Mouse (Mus musculus) stomach, postnatal 0 days (tissue): ENCODE measurements around the gene Vmn1r192. TPM values are rescaled to one million over a fixed set of nuclear protein-coding genes. Genes with fewer than 3 reads are reported as not detected.
"Not testable (repeated sequence)": the region's sequence is repeated elsewhere in the genome, so short reads cannot be mapped to it uniquely, and the experiment has no call there.

Experiments
- ATAC-seq: fragments of 200-750 bp; cut with Nextera tagmentation; 2 replicates; pipeline ENCODE4 v1.8.0; 2017; ENCODE audit not compliant: low FRiP score, low TSS enrichment
- DNase-seq: peaks from one replicate; pipeline ENCODE4 v3.0.0-alpha.2; 2016; ENCODE audit warnings: low spot score
- H3K27ac ChIP-seq: fragments of 300-500 bp; sonication (generic); replicated peaks from 2 replicates; pipeline ENCODE4 v1.5.1; 2014; ENCODE audit warnings: mild to moderate bottlenecking, control low read depth
- H3K27me3 ChIP-seq: fragments of 300-500 bp; sonication (generic); 2 replicates; pipeline ENCODE4 v1.6.1; 2014; ENCODE audit warnings: low read length; ENCODE audit not compliant: control insufficient read depth, insufficient read depth
- H3K36me3 ChIP-seq: fragments of 300-500 bp; sonication (generic); 2 replicates; pipeline ENCODE4 v1.6.1; 2014; ENCODE audit warnings: low read length, mixed read lengths; ENCODE audit not compliant: control insufficient read depth, insufficient read depth
- H3K4me1 ChIP-seq: fragments of 300-500 bp; sonication (generic); replicated peaks from 2 replicates; pipeline ENCODE4 v1.6.1; 2014; ENCODE audit warnings: antibody characterized with exemption; ENCODE audit not compliant: control insufficient read depth, insufficient read depth
- H3K4me2 ChIP-seq: fragments of 300-500 bp; sonication (generic); replicated peaks from 2 replicates; pipeline ENCODE4 v1.6.1; 2014; ENCODE audit warnings: low read depth, mild to moderate bottlenecking, control low read depth, moderate library complexity
- H3K4me3 ChIP-seq: fragments of 300-500 bp; sonication (generic); 2 replicates; pipeline ENCODE4 v1.5.1; 2014; ENCODE audit warnings: low read depth, low read length, control low read depth
- H3K9ac ChIP-seq: fragments of 300-500 bp; sonication (generic); 2 replicates; pipeline ENCODE4 v1.6.1; 2014; ENCODE audit warnings: mild to moderate bottlenecking, low read length, control low read depth, mixed read lengths
- H3K9me3 ChIP-seq: fragments of 300-500 bp; sonication (generic); 2 replicates; pipeline ENCODE4 v1.6.1; 2016; ENCODE audit warnings: low read length; ENCODE audit not compliant: control insufficient read depth
- CTCF ChIP-seq: IDR thresholded peaks from 2 replicates; pipeline ENCODE4 v1.5.1; 2016; ENCODE audit warnings: antibody characterized with exemption, low read depth, mild to moderate bottlenecking, moderate library complexity
- EP300 ChIP-seq: optimal IDR thresholded peaks from 2 replicates; pipeline ENCODE3; 2016; ENCODE audit warnings: antibody characterized with exemption
- WGBS: fragments of 180-500 bp; shearing (Covaris S2); extraction: QIAGEN DNeasy Blood & Tissue Kit; methylation state at CpG from one replicate; pipeline ENCODE4 v1.1.7; 2014; 5-methylcytosine and 5-hydroxymethylcytosine counted together
- polyA plus RNA-seq: library from polyadenylated mRNA; unstranded; fragments of >200 nt; fragmentation: Nextera tagmentation; extraction: Ambion mirVana; gene quantifications from 2 replicates; pipeline ENCODE4 v1.2.1, GENCODE M21; 2015

The Vmn1r192 gene
- polyA plus RNA-seq, result not detected in 2 replicates

DNA sequence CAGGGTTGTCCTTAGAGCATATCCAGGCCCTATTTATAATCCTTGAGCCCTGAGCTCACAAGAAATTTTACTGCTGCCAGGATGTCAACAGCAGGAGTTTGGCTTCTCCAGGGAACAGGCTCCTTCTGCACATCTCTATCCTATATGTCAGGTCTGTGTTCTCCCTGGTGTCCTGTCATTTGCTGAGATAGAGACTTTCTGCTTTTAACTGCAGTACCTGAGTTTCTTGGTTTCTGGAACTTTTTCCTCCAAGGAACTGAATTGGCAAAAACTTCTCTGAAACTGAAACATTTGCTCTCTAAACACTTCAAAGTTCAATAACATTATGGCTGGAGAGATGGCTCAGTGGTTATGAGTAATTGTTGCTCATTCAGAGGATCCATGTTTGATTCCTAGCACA, at the start of gene Vmn1r192:
Gene Vmn1r192, minus strand, starts transcription at position 101 of the 400 bp plus-strand sequence.
- Histone ChIP-seq H3K36me3 (no peaks in the 10 kb centered on the region), H3K27me3 (no peaks in the 10 kb centered on the region), H3K27ac (no peak within 1 kb of the TSS), H3K4me3 (no peak within 1 kb of the TSS), H3K9ac (no peak within 1 kb of the TSS), H3K9me3 (no peaks in the 10 kb centered on the region), H3K4me2 (no peak within 1 kb of the TSS), H3K4me1 (no peaks in the 10 kb centered on the region)
- ATAC-seq, result no peak
- no peak for DNase-seq
- no peak for TF ChIP-seq CTCF
- no peak for TF ChIP-seq EP300

DNA sequence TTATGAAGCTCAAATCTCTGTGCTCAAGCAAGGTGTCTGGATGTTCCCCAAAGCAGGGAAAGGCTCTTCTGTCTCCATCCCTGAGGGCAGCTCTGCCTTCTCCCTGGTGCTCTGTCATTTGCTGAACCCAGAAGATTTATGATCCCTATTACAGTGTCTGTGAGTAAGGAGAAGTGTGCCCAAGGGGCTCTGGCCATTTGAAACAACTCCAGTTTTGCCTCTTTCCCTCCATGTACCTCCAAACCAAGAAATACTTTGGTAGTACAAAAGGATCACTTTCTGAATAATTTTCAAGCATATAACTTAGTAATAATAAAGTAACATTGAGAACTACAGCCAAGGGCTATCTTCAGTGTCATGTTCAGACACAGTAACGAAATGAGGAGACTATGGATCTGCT, 32.1 kb upstream of the Vmn1r192 start, which contains the start of gene Vmn1r193:
Gene Vmn1r193, minus strand, starts transcription at position 101 of the 400 bp plus-strand sequence.
- not testable (repeated sequence) for H3K27me3 ChIP-seq, H3K4me2 ChIP-seq, H3K36me3 ChIP-seq, H3K4me3 ChIP-seq, H3K9me3 ChIP-seq, H3K4me1 ChIP-seq, H3K9ac ChIP-seq, DNase-seq, ATAC-seq, H3K27ac ChIP-seq
- 69% methylated on average over 1 of the region's 1 CpGs for WGBS

DNA sequence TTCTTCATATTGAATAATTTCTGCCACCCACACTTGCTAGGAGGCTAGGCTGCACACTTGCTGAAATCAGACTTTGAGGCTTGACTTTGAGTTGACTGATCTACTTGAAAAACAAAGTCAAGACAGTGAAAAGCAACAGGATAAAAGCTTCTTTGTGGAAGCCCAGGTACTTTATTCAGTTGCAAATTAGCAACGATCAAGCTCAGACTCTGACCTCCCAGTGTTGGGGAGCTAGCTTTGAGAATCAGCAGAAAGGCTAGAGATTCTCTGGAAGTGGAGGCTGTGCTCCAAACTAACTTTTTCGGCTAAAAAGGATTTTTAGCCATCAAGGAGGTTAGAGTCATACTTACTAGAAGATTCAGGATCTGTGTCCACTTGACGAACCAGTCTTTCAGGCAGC, 1.8 kb upstream of the Vmn1r192 start:
- H3K4me3 ChIP-seq, ATAC-seq, H3K4me1 ChIP-seq, H3K27me3 ChIP-seq, DNase-seq, H3K4me2 ChIP-seq, H3K36me3 ChIP-seq, H3K27ac ChIP-seq, H3K9me3 ChIP-seq, H3K9ac ChIP-seq: not testable (repeated sequence)
- WGBS, result 87% methylated on average over 3 of the region's 3 CpGs

DNA sequence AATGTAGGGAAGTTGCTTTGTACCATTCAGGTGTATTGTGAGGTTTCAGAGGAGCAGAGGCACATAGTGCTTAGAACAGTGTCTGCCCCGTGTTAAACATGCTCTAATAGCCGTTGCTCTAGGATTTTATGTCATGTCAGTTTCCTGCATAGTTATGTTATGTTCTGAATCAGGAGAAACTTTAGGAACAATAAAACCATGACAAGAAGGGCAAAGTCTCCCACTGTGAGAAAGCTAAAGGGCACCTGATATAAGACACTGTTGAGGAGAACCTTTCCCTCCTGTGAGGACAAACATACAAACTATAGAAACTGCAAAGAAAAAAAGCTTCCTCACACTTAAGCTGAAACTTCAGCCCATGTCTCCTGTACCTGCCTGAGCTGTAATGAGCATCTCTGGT, 556 bp downstream of the Vmn1r192 start:
- Histone ChIP-seq H3K4me3 (no peak overlapping the region), H3K4me1 (no peaks in the 10 kb centered on the region), H3K4me2 (no peak overlapping the region), H3K9ac (no peak overlapping the region), H3K36me3 (no peaks in the 10 kb centered on the region), H3K27ac (no peak overlapping the region), H3K27me3 (no peaks in the 10 kb centered on the region), H3K9me3 (no peaks in the 10 kb centered on the region)
- ATAC-seq (no peak), DNase-seq (no peak)
- no peak for TF ChIP-seq EP300
- no peak for TF ChIP-seq CTCF
- 46% methylated on average over 2 of the region's 2 CpGs for WGBS

DNA sequence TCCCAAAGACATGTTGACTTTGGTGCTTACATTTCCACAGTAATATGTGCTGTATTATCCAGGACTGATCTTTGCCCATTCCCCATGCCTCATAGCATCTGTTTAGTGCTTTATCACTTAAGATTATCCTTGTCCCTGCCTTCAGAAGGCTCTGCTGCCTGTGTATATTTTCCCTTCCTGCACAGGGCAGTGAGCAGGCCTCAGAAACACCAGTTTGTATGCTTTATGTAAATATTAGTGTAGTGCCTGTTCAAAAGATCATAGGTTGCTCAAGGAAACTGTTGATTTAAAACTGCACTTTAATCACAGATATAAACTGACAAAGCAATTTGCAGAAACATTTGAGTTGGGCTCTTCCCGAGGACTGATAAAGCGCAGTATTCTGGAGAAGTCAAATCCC, 1.6 kb downstream of the Vmn1r192 start:
- Histone ChIP-seq H3K27ac (no peak overlapping the region), H3K4me2 (no peak overlapping the region), H3K9ac (no peak overlapping the region), H3K9me3 (no peaks in the 10 kb centered on the region), H3K4me3 (no peak overlapping the region), H3K4me1 (no peaks in the 10 kb centered on the region), H3K27me3 (no peaks in the 10 kb centered on the region), H3K36me3 (no peaks in the 10 kb centered on the region)
- WGBS, result 30% methylated on average over 2 of the region's 2 CpGs
- TF ChIP-seq EP300 (no peak), CTCF (no peak)
- ATAC-seq, result no peak; the same call in 1 of the 2 replicates
- DNase-seq, result no peak

DNA sequence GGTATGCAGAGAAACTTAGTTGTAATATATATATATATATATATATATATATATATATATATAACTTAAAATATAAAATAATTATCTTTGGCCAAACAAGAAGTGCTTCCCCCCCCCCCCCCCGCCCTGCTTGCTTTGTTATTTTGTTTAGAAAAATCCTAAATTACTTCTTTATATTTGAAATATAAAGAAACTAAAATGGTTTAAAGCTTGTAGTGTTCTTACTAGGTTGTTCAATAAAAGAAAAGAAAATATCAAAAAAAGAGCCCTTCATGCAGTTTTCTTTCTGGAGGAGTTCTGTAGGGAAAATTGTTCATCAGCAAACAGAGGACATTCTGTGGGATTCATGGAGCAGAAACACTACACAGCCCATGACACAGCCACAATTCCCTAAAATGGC, 7.1 kb downstream of the Vmn1r192 start, which contains the start of gene Vmn1r191:
Gene Vmn1r191, minus strand, starts transcription at position 101 of the 400 bp plus-strand sequence.
- TF ChIP-seq CTCF (no peak), EP300 (no peak)
- Histone ChIP-seq H3K4me2 (no peak within 1 kb of the TSS), H3K4me3 (no peak within 1 kb of the TSS), H3K4me1 (no peaks in the 10 kb centered on the region), H3K9ac (no peak within 1 kb of the TSS), H3K27me3 (no peaks in the 10 kb centered on the region), H3K9me3 (no peaks in the 10 kb centered on the region), H3K36me3 (no peaks in the 10 kb centered on the region), H3K27ac (no peak within 1 kb of the TSS)
- DNase-seq (no peak), ATAC-seq (no peak)
- WGBS, result 85% methylated on average over 1 of the region's 1 CpGs
